Mouse (Mus musculus): ENCODE results near the gene Tom1. TPM values are rescaled to one million over a fixed set of nuclear protein-coding genes. Genes with fewer than 3 reads are reported as not detected.

Gene Tom1
- total RNA-seq (2022): 10 to 100 TPM; 38.0 to 52.0 (median 41.2) TPM

DNA sequence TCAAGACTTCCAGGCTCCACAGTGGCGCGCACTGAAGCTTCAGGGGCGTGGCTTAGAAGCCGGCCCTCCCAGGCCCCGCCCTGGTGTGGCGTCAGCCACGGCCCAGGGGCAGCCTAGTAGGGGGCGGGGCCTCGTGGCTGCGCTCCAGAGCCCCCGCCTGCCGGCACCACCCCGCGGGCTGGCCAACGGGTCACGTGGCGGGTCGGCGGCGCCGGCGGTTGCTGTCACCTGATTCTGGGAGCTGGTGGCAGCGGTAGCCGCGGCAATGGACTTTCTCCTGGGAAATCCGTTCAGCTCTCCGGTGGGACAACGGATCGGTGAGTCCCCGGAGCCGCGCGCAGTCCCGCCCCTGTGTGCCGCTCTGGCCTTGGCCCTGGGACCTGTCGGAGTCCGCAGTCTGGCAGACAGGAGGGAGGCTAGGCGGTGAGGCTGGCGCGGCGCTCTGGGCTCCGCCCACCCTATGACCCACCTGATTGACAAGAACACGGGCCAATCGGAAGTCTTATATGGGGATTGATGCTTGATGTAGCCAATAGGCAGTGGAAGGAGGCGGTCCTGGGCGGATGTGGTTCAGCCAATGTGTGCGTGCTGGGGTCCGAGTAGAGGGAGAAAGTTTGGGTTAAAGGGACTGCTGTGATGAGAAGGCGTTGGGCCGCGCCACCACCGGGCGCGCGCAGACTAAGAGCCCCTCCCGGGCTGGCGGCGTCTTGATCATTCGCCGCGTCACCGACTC, at the start of gene Tom1:
Gene Tom1, plus strand, starts transcription at position 195 of the 733 bp plus-strand sequence.
- DNase-seq (ENCODE audit: low spot score in 2 of 2): peak; percentile 97 to 100

- DNase-seq (ENCODE audit: low spot score in 2 of 2): no peak
Measured at GRCm38 (mm10) chr8:74987436-74987835, 46.1 kb upstream of the Tom1 start.

DNA sequence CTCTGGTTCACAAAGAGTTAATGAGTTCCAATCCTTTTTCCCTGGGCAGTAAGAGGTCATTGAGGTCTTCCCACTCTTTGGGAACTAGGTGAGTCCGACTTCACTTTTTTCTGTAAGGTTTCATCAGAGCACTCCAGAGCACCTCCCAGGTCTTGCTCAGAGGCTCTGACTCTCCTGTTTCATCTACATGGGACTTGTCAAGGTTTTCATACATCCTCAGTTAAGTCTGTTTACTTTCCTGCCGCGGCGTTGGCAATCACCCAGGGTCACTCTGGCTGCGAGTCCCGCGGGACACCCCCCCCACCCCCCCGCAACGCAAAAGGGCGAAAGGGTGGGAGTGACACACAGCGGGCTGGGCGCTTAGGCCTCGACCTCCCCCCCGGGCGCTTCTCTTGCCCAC, 43.5 kb upstream of the Tom1 start:
- DNase-seq (ENCODE audit: low spot score in 2 of 2): no peak

GRCm38 (mm10) chr8:74993081-74993474, 40.4 kb upstream of the Tom1 start, which contains the start of gene Hmgxb4:
Hmgxb4 (plus strand) TSS chr8:74993356.
- no peak for DNase-seq (ENCODE audit: low spot score in 2 of 2)

DNA sequence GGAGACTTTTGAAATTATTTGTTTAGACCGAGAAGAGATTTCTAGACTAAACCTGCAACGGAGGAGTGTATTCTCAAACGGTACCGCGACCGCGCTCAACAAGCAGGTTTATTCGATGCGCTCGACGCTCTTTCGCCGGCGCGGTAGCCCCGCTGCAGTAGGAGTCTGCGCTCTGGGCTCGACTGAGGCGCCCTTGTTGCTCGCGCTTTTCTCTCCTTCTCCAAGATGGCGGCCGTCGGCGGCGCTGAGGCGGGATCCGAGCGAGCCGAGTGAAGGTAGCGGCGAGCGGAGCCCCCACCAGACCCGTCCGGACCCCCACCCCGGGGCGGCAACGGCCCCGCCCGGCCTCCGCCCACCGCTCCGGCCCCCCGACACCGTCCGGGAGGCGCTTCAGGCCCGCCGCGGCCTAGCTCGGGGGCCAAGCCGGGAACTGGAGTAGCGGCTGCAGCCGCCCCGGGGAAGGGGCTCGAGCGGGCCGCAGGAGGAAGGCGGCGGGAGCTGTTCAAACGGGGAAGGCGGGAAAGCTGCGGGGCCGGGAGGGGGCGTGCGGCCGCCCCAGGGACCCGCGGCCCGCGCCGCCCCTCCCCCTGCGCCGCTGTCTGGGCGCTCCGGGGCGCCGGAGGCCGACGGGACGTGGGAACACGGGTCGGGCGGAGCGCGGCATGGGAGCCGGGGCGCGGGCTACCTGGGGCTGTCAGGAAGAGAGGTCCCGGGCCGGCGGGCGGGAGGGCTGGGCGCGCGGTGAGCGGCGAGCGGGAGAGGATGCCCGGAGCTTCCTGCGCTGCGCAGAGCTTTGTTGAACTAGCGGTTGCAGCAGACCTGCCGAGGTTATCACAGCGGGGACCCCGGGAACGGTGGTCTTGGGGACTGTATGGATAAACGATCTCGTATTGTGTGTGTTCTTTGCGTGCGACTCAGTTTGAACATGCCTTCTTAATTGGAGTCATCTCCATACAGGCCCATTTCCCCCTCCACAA, 39.7 kb upstream of the Tom1 start:
- peak; percentile 70 to 78 for DNase-seq (ENCODE audit: low spot score in 2 of 2)

DNA sequence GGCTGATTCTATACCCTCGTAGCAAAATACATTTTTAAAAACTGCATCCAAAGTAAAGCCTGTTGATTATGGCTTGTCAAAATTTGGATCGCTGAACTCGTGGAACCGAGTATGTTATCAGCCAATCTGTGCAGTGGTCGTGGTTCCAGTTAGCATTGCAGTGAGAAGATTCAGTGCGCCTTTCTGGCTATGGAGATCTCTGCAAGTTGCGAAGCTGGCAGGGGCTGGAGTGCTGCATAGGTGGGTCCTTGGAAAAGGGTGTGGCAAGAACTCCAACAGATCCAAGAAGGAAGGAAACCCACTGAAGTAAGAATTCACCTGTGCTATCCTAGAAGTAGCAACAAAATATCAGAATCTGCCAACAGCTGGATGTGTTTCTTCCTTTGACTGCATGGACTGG, 39.0 kb upstream of the Tom1 start:
- no peak for DNase-seq (ENCODE audit: low spot score in 2 of 2)

- DNase-seq (ENCODE audit: low spot score in 2 of 2): no peak
Measured at GRCm38 (mm10) chr8:75000431-75000830, 33.1 kb upstream of the Tom1 start.

- no peak for DNase-seq (ENCODE audit: low spot score in 2 of 2)
Measured at GRCm38 (mm10) chr8:75008826-75009225, 24.7 kb upstream of the Tom1 start.

GRCm38 (mm10) chr8:75013557-75013956, 19.9 kb upstream of the Tom1 start:
- DNase-seq (ENCODE audit: low spot score in 2 of 2): no peak

DNA sequence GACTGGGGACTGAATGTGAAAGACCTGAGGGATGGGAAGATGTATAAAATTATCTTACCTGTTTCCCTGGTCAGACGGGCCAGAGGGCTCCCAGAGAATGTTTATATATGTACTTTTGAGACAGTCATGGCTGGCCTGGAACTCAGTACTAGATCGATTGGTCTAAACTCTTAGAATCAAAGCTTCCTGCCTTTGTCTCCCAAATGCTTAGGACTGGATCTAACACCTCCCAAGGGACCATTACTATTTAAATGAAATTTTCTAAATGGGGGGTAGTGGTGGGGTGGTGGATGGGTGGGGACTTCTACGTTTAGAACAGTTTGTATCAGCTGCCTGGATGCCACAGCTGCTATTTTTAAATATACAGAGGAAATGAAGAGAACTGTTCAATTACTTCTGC, 19.5 kb upstream of the Tom1 start:
- no peak for DNase-seq (ENCODE audit: low spot score in 2 of 2)

DNA sequence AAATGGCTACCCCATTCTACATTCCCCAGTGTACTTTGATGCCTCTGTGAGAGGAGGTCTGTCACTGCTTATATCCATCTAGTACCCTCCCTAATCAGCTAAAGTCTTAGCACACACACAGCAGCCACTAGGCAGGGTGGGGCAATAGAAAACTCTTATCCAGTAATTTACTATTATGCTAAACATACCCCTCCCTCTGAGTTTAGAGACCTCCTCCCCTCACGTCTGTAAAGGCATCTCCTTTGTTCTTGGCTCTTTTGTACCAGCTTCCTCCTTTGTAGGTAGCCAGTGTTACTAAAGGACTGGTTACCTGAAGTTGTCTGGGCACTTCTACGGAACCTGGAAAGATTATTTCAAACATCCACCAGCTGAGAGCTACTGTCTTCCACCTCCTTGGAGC, 17.5 kb upstream of the Tom1 start:
- DNase-seq (ENCODE audit: low spot score in 2 of 2): no peak

DNA sequence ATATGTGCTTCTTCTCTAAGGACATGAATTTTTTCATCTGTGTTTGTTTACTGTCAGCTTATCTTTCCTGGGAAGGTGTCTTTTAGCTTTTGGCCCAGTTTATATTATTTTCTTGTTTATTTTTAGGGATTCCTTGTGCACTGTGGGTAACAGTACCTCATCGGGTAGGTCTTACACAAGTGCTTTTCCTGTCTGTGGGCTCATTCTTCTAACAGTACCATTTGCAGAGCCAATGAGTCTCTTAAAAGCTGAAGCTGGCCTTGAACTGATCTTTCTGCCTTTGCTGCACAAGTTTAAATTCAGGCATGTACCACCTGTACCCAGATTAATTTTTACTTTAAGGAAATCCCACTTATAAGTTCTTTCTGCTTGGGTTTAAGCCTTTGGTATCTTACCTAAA, 17.1 kb upstream of the Tom1 start:
- DNase-seq (ENCODE audit: low spot score in 2 of 2): no peak

GRCm38 (mm10) chr8:75018274-75018972, 15.1 kb upstream of the Tom1 start:
- no peak for DNase-seq (ENCODE audit: low spot score in 2 of 2)

DNA sequence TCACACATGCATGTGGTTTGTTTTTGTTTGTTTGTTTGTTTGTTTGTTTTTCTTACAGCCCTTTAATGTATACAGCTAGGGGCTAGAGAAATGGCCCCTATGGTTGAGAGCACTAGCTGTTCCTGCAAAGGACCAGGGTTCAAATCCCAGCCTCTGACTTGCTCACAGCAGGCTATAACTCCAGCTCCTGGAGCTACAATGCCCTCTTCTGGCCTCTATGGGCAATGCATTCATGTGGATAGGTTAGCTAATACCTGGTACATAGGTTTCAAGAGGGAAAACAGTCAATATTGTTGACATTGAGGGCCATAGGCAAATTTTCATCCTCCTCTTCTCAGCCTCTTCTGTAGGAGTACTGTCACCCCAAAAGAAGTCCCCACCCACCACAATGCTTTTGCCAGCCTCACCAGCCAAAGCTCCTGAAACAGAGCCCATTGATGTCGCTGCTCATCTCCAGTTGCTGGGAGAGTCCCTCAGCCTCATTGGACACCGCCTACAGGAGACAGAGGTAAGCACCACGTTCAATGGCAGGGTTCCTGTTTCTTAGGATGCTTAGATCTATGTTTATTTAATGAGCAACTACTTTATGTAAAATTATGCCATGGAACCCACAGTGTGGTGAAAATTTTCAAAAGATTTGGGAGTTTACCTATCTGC, 9.7 kb upstream of the Tom1 start:
- DNase-seq (ENCODE audit: low spot score in 2 of 2): no peak

DNA sequence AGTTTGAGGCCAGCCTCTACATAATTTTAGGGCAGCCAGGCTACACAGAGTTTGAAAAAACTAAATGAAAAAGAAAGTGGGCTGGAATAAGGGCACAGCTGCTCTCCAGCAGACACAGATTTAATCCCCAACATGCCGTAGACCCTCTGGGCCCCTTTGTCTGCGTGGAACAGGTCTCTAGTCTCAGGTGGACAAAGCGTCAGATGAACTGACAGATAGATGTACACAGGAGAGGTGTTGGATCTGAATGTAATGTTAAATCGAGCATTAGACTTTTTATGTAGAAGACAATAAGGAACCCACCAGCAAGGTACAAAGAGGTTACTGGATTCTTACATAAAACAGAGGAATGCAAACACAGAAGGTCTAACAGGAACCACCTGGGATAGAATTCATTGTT, 7.7 kb upstream of the Tom1 start:
- DNase-seq (ENCODE audit: low spot score in 2 of 2): no peak

DNA sequence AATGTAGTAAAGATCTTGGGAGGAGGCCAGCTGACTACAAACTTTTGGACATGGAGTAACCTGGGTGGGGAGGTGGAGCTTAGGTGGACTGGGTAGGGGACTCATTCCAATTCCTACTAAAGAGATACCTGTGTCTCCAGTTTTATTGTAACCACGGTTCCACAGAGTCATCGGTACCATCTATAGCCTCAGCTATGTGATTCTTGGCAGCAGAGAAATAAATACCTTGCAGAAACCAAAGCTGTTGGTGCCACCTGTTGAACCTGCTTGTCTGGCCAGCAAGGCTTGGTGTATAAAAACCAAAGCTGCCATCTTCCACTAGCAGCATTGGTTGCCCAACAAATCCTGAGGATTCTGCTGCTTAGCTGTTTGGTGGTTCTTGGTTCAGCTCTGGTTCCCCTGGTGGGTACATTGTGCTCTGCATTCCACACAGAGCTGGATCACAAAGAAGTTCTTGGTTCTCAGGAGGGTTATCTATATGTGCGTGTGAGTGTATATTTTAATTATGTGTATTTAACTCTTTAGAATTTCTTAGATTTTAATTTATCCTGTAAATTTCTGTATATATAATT, 3.0 kb upstream of the Tom1 start:
- no peak for DNase-seq (ENCODE audit: low spot score in 2 of 2)

- DNase-seq (ENCODE audit: low spot score in 2 of 2): no peak
Measured at GRCm38 (mm10) chr8:75032961-75033360, 544 bp upstream of the Tom1 start.

DNA sequence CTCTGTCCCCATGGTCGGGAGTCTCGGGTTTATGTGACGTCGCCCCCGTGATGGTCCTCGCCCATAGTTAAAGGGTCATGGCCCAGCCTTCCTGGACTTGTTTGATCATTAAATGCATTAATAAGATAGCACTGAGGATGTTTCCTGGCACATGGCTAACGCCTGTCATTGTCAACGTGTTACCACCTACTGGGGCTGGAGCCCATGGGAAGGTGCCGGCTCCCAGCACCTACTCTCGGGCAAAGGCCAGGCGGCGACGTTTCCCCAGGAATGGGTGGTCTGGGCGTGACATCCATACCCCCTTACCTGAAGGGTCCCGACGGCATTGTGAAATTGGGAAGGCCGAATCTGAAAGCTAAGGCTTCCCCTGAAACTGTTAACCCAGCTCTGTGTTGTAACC, 780 bp downstream of the Tom1 start:
- no peak for DNase-seq (ENCODE audit: low spot score in 2 of 2)

GRCm38 (mm10) chr8:75035640-75036039, 2.1 kb downstream of the Tom1 start:
- no peak for DNase-seq (ENCODE audit: low spot score in 2 of 2)

DNA sequence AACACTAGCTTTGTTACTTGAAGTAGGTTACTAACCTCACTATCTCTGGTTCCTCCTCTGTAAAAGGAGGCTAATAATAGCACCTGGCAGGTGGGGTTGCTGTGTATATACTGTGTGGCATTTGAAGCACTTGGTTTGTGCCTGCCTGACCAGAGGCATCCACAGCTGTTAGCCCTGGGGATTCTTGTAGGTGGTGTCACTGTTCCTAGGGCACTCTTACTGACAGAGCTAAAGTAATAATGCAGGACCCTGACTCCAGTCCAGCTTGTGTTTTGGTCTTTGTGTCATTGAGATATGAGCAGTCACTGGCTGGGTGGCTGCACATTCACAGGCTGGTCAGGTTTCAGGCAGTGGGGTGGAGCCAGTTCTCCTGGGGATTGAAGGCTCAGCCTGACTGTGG, 5.0 kb downstream of the Tom1 start:
- no peak for DNase-seq (ENCODE audit: low spot score in 2 of 2)

- no peak for DNase-seq (ENCODE audit: low spot score in 2 of 2)
Measured at GRCm38 (mm10) chr8:75039754-75040153, 6.2 kb downstream of the Tom1 start.

All from left cerebral cortex, adult 8-10 months (tissue).